Mouse (Mus musculus) heart, embryonic 12.5 days (tissue): Measurements from ENCODE around the gene Gm20403. TPM values are rescaled to one million over a fixed set of nuclear protein-coding genes. Genes with fewer than 3 reads are reported as not detected.
"Not testable (repeated sequence)": the region's sequence is repeated elsewhere in the genome, so short reads cannot be mapped to it uniquely, and the experiment has no call there.

ENCODE experiments used
- ATAC-seq: fragments of 200-750 bp; cut with Nextera tagmentation; 2 replicates; pipeline ENCODE4 v1.8.0; 2017; ENCODE audit warnings: moderate TSS enrichment, moderate library complexity; ENCODE audit not compliant: insufficient number of reproducible peaks, low FRiP score
- H3K27ac ChIP-seq: fragments of 300-500 bp; sonication (generic); 2 replicates; pipeline ENCODE4 v1.5.1; 2016; ENCODE audit warnings: mild to moderate bottlenecking, moderate library complexity; ENCODE audit not compliant: poor library complexity, severe bottlenecking
- H3K27me3 ChIP-seq: fragments of 300-500 bp; sonication (generic); replicated peaks from 2 replicates; pipeline ENCODE4 v1.6.1; 2016; ENCODE audit warnings: mild to moderate bottlenecking, moderate library complexity
- H3K36me3 ChIP-seq: fragments of 300-500 bp; sonication (generic); 2 replicates; pipeline ENCODE4 v1.6.1; 2016; ENCODE audit warnings: mild to moderate bottlenecking, moderate library complexity
- H3K4me1 ChIP-seq: fragments of 300-500 bp; sonication (generic); replicated peaks from 2 replicates; pipeline ENCODE4 v1.6.1; 2016; ENCODE audit warnings: mild to moderate bottlenecking
- H3K4me2 ChIP-seq: fragments of 300-500 bp; sonication (generic); 2 replicates; pipeline ENCODE4 v1.6.1; 2016; ENCODE audit warnings: mild to moderate bottlenecking, moderate library complexity
- H3K4me3 ChIP-seq: fragments of 300-500 bp; sonication (generic); 2 replicates; pipeline ENCODE4 v1.5.1; 2016; ENCODE audit warnings: mild to moderate bottlenecking
- H3K9ac ChIP-seq: fragments of 300-500 bp; sonication (generic); 2 replicates; pipeline ENCODE4 v1.6.1; 2016; ENCODE audit warnings: mild to moderate bottlenecking, moderate library complexity
- H3K9me3 ChIP-seq: fragments of 300-500 bp; sonication (generic); replicated peaks from 2 replicates; pipeline ENCODE4 v1.6.1; 2016; ENCODE audit warnings: mild to moderate bottlenecking, moderate library complexity
- WGBS: fragments of 180-500 bp; shearing (Covaris S2); methylation state at CpG from one replicate; pipeline ENCODE4 v1.1.7; 2016; 5-methylcytosine and 5-hydroxymethylcytosine counted together
- polyA plus RNA-seq: library from polyadenylated mRNA; unstranded; fragments of >200 nt; fragmentation: Nextera tagmentation; extraction: Ambion mirVana; gene quantifications from 2 replicates; pipeline ENCODE4 v1.2.1, GENCODE M21; 2016

Gm20403 gene
- polyA plus RNA-seq, 1 experiment from 2014 or later: not detected

- Histone ChIP-seq H3K4me1 (no peaks in the 10 kb centered on the region), H3K9me3 (no peaks in the 10 kb centered on the region), H3K4me3 (no peak overlapping the region), H3K36me3 (peaks cover 38% of the 10 kb centered on the region), H3K27ac (no peak overlapping the region), H3K27me3 (no peaks in the 10 kb centered on the region), H3K4me2 (no peak overlapping the region), H3K9ac (no peak overlapping the region)
- 92% methylated on average over 4 of the region's 4 CpGs for WGBS
- ATAC-seq: no peak
Observed at GRCm38 (mm10) chr12:54965532-54966160, 20.7 kb downstream of the Gm20403 start.

- WGBS: 77% methylated on average over 2 of the region's 2 CpGs
- ATAC-seq: no peak
- no peaks in the 10 kb centered on the region for H3K9me3 ChIP-seq
Observed at GRCm38 (mm10) chr12:54959569-54959968, 26.8 kb downstream of the Gm20403 start.

GRCm38 (mm10) chr12:54956974-54957373 lies 29.4 kb downstream of the Gm20403 start:
- 18% methylated on average over 2 of the region's 2 CpGs for WGBS
- H3K4me3 ChIP-seq: no peak overlapping the region
- H3K4me1 ChIP-seq: peaks cover 8% of the 10 kb centered on the region
- H3K36me3 ChIP-seq: peaks cover 17% of the 10 kb centered on the region
- no peaks in the 10 kb centered on the region for H3K9me3 ChIP-seq
- H3K27ac ChIP-seq: no peak overlapping the region
- no peak overlapping the region for H3K4me2 ChIP-seq
- no peak overlapping the region for H3K9ac ChIP-seq
- no peaks in the 10 kb centered on the region for H3K27me3 ChIP-seq
- no peak for ATAC-seq

More at GRCm38 (mm10) chr12:54959569-54959968, 26.8 kb downstream of the Gm20403 start:
- Histone ChIP-seq H3K27ac (no peak overlapping the region), H3K36me3 (peaks cover 17% of the 10 kb centered on the region), H3K9ac (no peak overlapping the region), H3K4me2 (no peak overlapping the region), H3K27me3 (no peaks in the 10 kb centered on the region), H3K4me1 (peaks cover 8% of the 10 kb centered on the region), H3K4me3 (no peak overlapping the region)

- Histone ChIP-seq H3K9me3 (no peaks in the 10 kb centered on the region), H3K27ac (no peak overlapping the region), H3K9ac (no peak overlapping the region), H3K4me3 (no peak overlapping the region), H3K4me1 (peaks cover 8% of the 10 kb centered on the region), H3K36me3 (peaks cover 22% of the 10 kb centered on the region), H3K4me2 (no peak overlapping the region), H3K27me3 (no peaks in the 10 kb centered on the region)
- ATAC-seq: no peak
- 86% methylated on average over 4 of the region's 4 CpGs for WGBS
Observed at GRCm38 (mm10) chr12:54956457-54956856, 29.9 kb downstream of the Gm20403 start.

GRCm38 (mm10) chr12:54946116-54946515 lies 40.2 kb downstream of the Gm20403 start:
- peaks cover 18% of the 10 kb centered on the region for H3K36me3 ChIP-seq
- H3K27me3 ChIP-seq: no peaks in the 10 kb centered on the region
- H3K9ac ChIP-seq: no peak overlapping the region
- H3K4me2 ChIP-seq: no peak overlapping the region
- no peaks in the 10 kb centered on the region for H3K9me3 ChIP-seq
- ATAC-seq: no peak
- no peaks in the 10 kb centered on the region for H3K4me1 ChIP-seq
- 88% methylated on average over 6 of the region's 6 CpGs for WGBS
- H3K27ac ChIP-seq: no peak overlapping the region
- H3K4me3 ChIP-seq: no peak overlapping the region

- H3K4me1 ChIP-seq, H3K9ac ChIP-seq, H3K27me3 ChIP-seq, H3K4me3 ChIP-seq, ATAC-seq, H3K27ac ChIP-seq, H3K9me3 ChIP-seq, H3K4me2 ChIP-seq: not testable (repeated sequence)
- peaks cover 45% of the 10 kb centered on the region for H3K36me3 ChIP-seq
- WGBS: 89% methylated on average over 6 of the region's 6 CpGs
Observed at GRCm38 (mm10) chr12:54942586-54943157, 43.7 kb downstream of the Gm20403 start.

GRCm38 (mm10) chr12:54937581-54938343 lies 48.6 kb downstream of the Gm20403 start:
- H3K4me2 ChIP-seq, H3K9me3 ChIP-seq, ATAC-seq, H3K27ac ChIP-seq, H3K4me1 ChIP-seq, H3K27me3 ChIP-seq, H3K4me3 ChIP-seq, H3K9ac ChIP-seq: not testable (repeated sequence)
- H3K36me3 ChIP-seq: peaks cover 48% of the 10 kb centered on the region
- 94% methylated on average over 5 of the region's 5 CpGs for WGBS

Other genes starting within 250 kb of the Gm20403 start
- gene Snx6, start 190.8 kb downstream of the Gm20403 start, polyA plus RNA-seq: 122 and 135 TPM in 2 replicates
- gene Cfl2, start 123.7 kb downstream of the Gm20403 start, polyA plus RNA-seq: 405 and 431 TPM in 2 replicates
- 15.5 and 19.5 TPM in 2 replicates for gene Baz1a, start 27.8 kb upstream of the Gm20403 start, polyA plus RNA-seq
- gene 2700097O09Rik, start 93.6 kb upstream of the Gm20403 start, polyA plus RNA-seq: 22.8 and 26.8 TPM in 2 replicates
- gene Srp54a, start 93.7 kb upstream of the Gm20403 start, polyA plus RNA-seq: 126 and 134 TPM in 2 replicates
- 18.1 and 19.0 TPM in 2 replicates for gene Fam177a, start 137.9 kb upstream of the Gm20403 start, polyA plus RNA-seq
- gene Srp54b, start 168.6 kb upstream of the Gm20403 start, polyA plus RNA-seq: 48.5 and 51.2 TPM in 2 replicates
- gene 1700047I17Rik2, start 213.1 kb upstream of the Gm20403 start, polyA plus RNA-seq: 0.54 TPM in 1 of 2 replicates, not detected in the other
- 58.5 and 65.2 TPM in 2 replicates for gene Srp54c, start 243.6 kb upstream of the Gm20403 start, polyA plus RNA-seq